Mouse (Mus musculus) testis, adult 2 months (tissue): Measurements from ENCODE around the gene Hk1.

ENCODE experiments used
- CTCF ChIP-seq: fragments of 200-500 bp; IDR thresholded peaks from 2 replicates; pipeline ENCODE4 v1.5.1; 2012; ENCODE audit warnings: low read depth, mild to moderate bottlenecking, inconsistent platforms, low read length, moderate library complexity; ENCODE audit not compliant: control insufficient read depth, insufficient read depth, insufficient replicate concordance
- POLR2A ChIP-seq: fragments of 200-500 bp; IDR thresholded peaks from 2 replicates; pipeline ENCODE4 v1.6.1; 2012; ENCODE audit warnings: low read depth, mild to moderate bottlenecking, inconsistent platforms, low read length, moderate library complexity; ENCODE audit not compliant: control insufficient read depth

GRCm38 (mm10) chr10:62269278-62269677 lies 110.4 kb downstream of the Hk1 start:
- TF ChIP-seq CTCF: no peak
- no peak for TF ChIP-seq POLR2A
